Mouse (Mus musculus): ENCODE data around the gene Uso1.
"Not testable (repeated sequence)": the region's sequence is repeated elsewhere in the genome, so short reads cannot be mapped to it uniquely, and the experiment has no call there.

The Uso1 gene

GRCm38 (mm10) chr5:92127141-92127625 is 10.6 kb upstream of the Uso1 start:
- DNase-seq (ENCODE audit: low spot score in 2 of 2) = no peak

GRCm38 (mm10) chr5:92127751-92128150 is 10.0 kb upstream of the Uso1 start:
- no peak for DNase-seq (ENCODE audit: low spot score in 2 of 2)

- DNase-seq (ENCODE audit: low spot score in 2 of 2) = no peak
Observed at GRCm38 (mm10) chr5:92128570-92128969, 9.2 kb upstream of the Uso1 start.

GRCm38 (mm10) chr5:92129321-92129768 is 8.4 kb upstream of the Uso1 start:
- DNase-seq (ENCODE audit: low spot score in 2 of 2) = no peak

- DNase-seq (ENCODE audit: low spot score in 2 of 2) = no peak
Observed at GRCm38 (mm10) chr5:92130040-92130682, 7.6 kb upstream of the Uso1 start.

GRCm38 (mm10) chr5:92132127-92132526 is 5.6 kb upstream of the Uso1 start:
- no peak for DNase-seq (ENCODE audit: low spot score in 2 of 2)

- not testable (repeated sequence) for DNase-seq (ENCODE audit: low spot score in 2 of 2)
Observed at GRCm38 (mm10) chr5:92133006-92133405, 4.7 kb upstream of the Uso1 start.

- DNase-seq (ENCODE audit: low spot score in 2 of 2) = no peak
Observed at GRCm38 (mm10) chr5:92134934-92135333, 2.8 kb upstream of the Uso1 start.

- DNase-seq (ENCODE audit: low spot score in 2 of 2) = no peak
Observed at GRCm38 (mm10) chr5:92136536-92137238, 1.1 kb upstream of the Uso1 start.

- DNase-seq (ENCODE audit: low spot score in 2 of 2) = no peak
Observed at GRCm38 (mm10) chr5:92138093-92138621, 419 bp downstream of the Uso1 start.

- DNase-seq (ENCODE audit: low spot score in 2 of 2) = no peak
Observed at GRCm38 (mm10) chr5:92139191-92139590, 1.5 kb downstream of the Uso1 start.

- no peak for DNase-seq (ENCODE audit: low spot score in 2 of 2)
Observed at GRCm38 (mm10) chr5:92141696-92142095, 4.0 kb downstream of the Uso1 start.

- no peak for DNase-seq (ENCODE audit: low spot score in 2 of 2)
Observed at GRCm38 (mm10) chr5:92142481-92142880, 4.7 kb downstream of the Uso1 start.

GRCm38 (mm10) chr5:92143665-92144064 is 5.9 kb downstream of the Uso1 start:
- no peak for DNase-seq (ENCODE audit: low spot score in 2 of 2)

GRCm38 (mm10) chr5:92144954-92145708 is 7.4 kb downstream of the Uso1 start:
- no peak for DNase-seq (ENCODE audit: low spot score in 2 of 2)

- DNase-seq (ENCODE audit: low spot score in 2 of 2) = no peak
Observed at GRCm38 (mm10) chr5:92148248-92148647, 10.5 kb downstream of the Uso1 start.

- no peak for DNase-seq (ENCODE audit: low spot score in 2 of 2)
Observed at GRCm38 (mm10) chr5:92149330-92149982, 11.7 kb downstream of the Uso1 start.

- DNase-seq (ENCODE audit: low spot score in 2 of 2) = peak in 1 of 2 experiments; percentile 59
Observed at GRCm38 (mm10) chr5:92154861-92155260, 17.1 kb downstream of the Uso1 start.

GRCm38 (mm10) chr5:92165976-92166375 is 28.2 kb downstream of the Uso1 start:
- DNase-seq (ENCODE audit: low spot score in 2 of 2) = no peak

- no peak for DNase-seq (ENCODE audit: low spot score in 2 of 2)
Observed at GRCm38 (mm10) chr5:92183071-92183830, 45.5 kb downstream of the Uso1 start.

Measured in left cerebral cortex, adult 9 months (tissue).